Mouse (Mus musculus) monocyte, adult 2 months (primary cell): ENCODE measurements around the gene Ttc12.

Source experiments
- DNase-seq, 2 experiments: peaks; one replicate each; pipeline ENCODE4 v3.0.0; 2022; ENCODE audit warnings: low spot score in 2 of 2, low read depth in 1 of 2

Gene Ttc12

GRCm38 (mm10) chr9:49396006-49396405 is 90.0 kb downstream of the Ttc12 start:
- no peak for DNase-seq

GRCm38 (mm10) chr9:49392242-49392641 is 93.8 kb downstream of the Ttc12 start:
- DNase-seq = no peak
